Mouse (Mus musculus): Measurements from ENCODE around the gene Klhl21. TPM values are rescaled to one million over a fixed set of nuclear protein-coding genes. Genes with fewer than 3 reads are reported as not detected.

Klhl21 gene
- total RNA-seq, 2 experiments from 2014 or later = 92.5 to 125 TPM

DNA sequence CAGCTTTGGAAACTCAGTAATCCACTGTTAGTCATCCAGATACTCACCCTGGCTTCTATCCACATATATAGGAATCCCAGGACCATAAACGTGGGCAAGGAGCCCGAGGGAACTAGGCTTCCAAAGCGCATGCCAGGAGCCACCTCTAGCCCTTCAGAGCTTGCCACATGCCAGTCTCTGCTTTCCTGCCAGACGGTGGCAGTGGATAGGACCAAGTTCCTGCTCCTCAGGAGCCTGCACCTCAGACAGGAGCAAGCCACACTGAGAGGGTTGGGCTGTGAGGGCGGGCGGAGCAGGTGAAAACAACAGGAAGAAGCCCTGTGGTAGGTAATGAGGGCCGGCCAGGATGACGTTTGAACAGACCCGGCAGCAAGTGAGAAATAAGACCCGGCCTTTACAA lies 22.7 kb upstream of the Klhl21 start:
- intact Hi-C loops (cut with DNase I) = no loop called here
- Histone ChIP-seq H3K4me3 (no peak overlapping the region), H3K27ac (peak overlapping the region; percentile 54)
- TF ChIP-seq CTCF (IDR thresholded peaks at IDR 0.05) = no peak
- peak; percentile 56 for DNase-seq

DNA sequence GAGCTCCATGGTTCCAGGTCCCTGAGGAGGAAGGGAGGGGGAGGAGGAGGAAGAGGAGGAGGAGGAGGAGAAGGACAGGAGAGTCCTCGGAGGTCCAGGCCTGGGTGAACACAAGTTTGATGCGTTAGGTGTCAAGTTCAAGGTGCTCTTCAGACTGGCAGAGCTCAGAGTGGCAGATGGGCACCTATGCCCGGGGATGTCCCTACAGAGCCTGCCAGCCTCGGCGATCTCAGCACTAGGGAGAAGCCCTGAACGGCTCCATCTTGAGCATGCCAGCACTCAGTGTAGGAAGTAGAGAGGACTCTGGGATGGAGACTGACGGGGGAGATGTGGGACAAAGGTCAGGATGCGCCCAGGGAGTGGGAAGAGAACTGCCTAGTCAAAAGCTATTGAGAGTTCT lies 22.0 kb upstream of the Klhl21 start:
- Histone ChIP-seq H3K27ac (peak overlapping the region; percentile 54), H3K4me3 (no peak overlapping the region)
- intact Hi-C loops (cut with DNase I) = no loop called here
- TF ChIP-seq CTCF (IDR thresholded peaks at IDR 0.05) = no peak
- DNase-seq = no peak

DNA sequence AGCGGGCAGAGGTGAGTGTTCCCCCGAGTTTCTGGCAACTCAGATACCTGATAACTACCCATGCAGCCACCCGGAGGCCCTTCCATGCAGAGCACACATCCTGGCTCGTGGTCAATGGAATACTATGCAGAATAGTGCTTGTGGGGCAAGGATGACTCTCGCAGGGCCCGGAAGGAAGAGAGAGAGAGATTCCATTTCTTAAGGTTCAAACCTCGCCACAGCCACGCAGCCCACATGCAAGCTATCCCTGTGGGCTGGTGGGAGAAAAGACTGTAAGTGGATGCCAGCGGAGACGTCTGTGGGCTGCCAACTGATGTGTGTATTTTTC lies 20.6 kb upstream of the Klhl21 start:
- no peak for TF ChIP-seq CTCF (IDR thresholded peaks at IDR 0.05)
- Histone ChIP-seq H3K4me3 (peak overlapping the region; percentile 87), H3K27ac (peak overlapping the region; percentile 95)
- no peak for DNase-seq
- intact Hi-C loops (cut with DNase I) = no loop called here

DNA sequence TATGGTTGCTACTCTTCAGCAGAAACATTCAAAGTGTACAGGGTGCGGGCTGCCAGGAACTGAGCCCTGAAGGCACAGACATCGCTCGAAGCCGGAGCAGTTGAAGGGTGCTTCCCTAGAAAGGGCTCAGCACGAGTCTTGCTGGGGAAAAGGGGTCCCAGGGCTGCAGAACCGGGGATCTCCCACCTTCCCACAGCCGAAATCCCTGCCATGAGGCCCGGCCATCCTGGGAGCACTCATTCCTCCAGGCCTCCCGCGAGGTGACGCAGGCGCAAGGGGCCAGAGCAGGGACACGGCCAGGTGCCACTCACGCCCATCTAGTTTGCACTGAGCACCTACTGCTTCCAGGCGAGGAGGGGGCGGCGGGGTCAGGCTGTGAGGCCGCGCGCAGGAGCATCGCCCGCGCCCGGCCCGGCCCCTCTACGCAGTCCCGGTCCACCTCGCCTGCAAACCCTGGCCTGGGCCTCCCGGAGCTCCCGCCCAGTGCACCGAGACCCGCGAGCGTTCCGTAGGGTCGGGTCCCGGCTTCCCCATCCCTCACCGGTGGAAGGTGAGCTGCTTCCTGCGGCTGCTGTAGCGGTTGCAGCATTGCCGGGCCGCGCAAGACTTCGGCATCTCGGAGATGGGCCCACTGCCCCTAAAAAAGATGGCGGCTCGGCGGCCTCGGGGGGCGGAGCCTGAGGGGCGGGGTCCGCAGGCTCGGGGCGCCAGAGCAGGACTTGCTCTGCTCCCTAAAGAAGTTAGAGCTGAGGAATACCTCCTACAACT lies 20.1 kb upstream of the Klhl21 start, which contains the start of gene Thap3:
Gene Thap3, minus strand, starts transcription at position 656 of the 768 bp plus-strand sequence.
- DNase-seq = peak; percentile 89
- TF ChIP-seq CTCF (IDR thresholded peaks at IDR 0.05) = no peak
- Histone ChIP-seq H3K4me3 (peak within 1 kb of the TSS; percentile 87), H3K27ac (peak within 1 kb of the TSS; percentile 95)
- intact Hi-C loops (cut with DNase I) = no loop called here

DNA sequence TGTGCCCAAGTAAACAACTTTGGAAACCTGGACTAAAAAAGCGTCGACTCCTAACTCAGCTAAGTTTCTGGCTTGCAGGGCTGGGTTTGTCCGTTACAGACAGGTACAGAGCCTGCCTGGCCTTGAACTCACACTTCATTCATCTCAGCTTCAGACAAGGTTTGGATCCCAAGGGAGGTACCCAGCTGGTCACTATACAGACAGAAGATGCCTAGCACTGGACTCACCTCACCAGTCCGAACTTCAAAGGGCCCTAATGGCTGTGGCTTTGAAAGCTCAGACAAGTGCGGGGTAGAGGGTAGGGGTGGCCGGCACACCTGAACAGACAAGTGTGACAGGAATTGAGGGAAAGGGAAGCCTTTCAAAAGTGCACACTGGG lies 19.5 kb upstream of the Klhl21 start:
- Histone ChIP-seq H3K4me3 (peak overlapping the region; percentile 87), H3K27ac (peak overlapping the region; percentile 95)
- DNase-seq = no peak
- no peak for TF ChIP-seq CTCF (IDR thresholded peaks at IDR 0.05)
- intact Hi-C loops (cut with DNase I) = no loop called here

DNA sequence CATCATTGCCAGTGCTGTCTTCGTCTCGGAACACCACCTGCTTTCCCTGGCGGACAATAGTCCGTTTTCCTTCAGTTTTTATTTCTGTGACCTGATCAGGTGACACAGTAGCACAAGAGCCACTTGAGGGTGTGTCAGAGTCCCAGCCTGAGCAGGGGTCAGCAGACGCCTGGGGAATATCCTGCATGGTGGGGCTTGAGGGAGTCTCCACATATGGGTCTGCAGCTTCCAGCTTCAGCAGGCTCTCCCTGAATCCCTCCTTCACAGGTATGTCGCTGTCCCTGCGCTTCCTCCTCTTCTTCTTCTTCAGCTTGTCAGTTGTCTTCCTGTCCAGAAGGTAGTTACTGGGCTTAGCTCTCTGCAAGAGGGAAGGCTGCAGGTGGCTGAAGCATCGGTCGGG lies 16.5 kb upstream of the Klhl21 start:
- intact Hi-C loops (cut with DNase I) = no loop called here
- H3K4me3 ChIP-seq = no peak overlapping the region
- DNase-seq = no peak
- H3K27ac ChIP-seq = no peak overlapping the region
- no peak for TF ChIP-seq CTCF (IDR thresholded peaks at IDR 0.05)

DNA sequence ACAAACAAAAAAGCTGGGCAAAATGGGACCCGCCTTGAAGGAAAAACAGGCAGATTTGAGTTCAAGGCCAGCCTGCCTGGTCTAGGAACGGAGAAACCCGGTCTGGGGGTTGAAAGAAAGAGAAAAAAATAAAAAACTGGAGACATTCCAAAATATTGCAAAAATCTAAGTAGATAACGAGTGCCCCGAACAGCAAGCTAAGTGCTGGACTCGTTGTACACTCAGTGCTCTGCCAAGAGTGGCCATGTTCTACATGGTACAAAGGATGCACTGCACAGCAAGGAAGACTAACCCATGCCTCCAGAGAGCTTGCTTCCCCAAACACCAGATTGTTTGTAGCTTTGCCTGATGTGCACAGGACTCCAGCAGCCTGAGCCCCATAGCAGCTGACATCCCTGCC lies 15.6 kb upstream of the Klhl21 start:
- Histone ChIP-seq H3K4me3 (no peak overlapping the region), H3K27ac (no peak overlapping the region)
- no peak for TF ChIP-seq CTCF (IDR thresholded peaks at IDR 0.05)
- DNase-seq = no peak
- intact Hi-C loops (cut with DNase I) = no loop called here

DNA sequence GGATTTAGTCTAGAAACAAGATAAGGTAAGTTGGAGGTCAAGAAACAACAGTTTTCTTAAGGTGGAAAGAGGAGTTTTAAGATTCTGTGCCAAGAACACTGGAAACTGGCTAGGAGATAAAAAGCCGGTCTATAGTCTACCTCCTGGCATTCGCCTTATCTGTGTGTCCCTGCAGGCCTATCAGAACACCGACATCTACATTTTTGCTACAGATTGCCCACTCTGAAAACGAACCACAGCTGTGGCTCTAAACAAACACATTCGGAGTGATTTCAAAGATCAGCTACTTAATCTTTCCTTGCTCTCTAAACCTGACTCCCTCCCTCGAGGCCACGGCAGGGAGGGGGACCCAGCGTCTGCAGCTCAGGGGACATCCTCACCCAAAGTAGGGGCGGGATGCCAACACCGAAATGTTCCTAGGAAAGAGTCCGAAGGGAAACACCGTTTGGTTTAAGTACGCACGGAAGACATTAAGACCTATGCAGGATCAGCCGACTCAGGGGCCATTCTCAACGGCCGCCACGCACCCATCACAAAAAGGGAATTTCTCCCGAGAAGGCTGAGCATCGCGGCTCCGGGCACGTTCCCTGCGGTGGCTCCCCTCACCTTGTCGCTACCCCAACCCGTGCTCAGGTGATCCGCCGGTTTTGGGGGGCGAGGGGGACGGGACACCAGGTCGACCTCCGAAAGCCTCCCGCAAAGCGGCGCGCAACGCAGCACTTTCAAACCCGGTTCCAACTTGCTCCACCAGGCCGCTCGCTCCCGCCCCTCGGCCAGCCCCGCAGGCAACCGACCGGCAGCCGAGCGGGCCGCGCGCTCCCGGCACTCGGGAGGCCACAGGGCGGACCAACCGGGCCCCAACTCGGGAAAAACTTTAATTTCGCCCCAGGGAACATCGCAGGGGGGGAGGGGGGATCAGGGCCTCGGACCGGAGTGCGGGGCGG lies 14.1 kb upstream of the Klhl21 start:
- no peak for TF ChIP-seq CTCF (IDR thresholded peaks at IDR 0.05)
- H3K4me3 ChIP-seq = peak overlapping the region; percentile 100
- peak overlapping the region; percentile 99 for H3K27ac ChIP-seq
- intact Hi-C loops (cut with DNase I) = no loop called here
- DNase-seq = peak; percentile 62

DNA sequence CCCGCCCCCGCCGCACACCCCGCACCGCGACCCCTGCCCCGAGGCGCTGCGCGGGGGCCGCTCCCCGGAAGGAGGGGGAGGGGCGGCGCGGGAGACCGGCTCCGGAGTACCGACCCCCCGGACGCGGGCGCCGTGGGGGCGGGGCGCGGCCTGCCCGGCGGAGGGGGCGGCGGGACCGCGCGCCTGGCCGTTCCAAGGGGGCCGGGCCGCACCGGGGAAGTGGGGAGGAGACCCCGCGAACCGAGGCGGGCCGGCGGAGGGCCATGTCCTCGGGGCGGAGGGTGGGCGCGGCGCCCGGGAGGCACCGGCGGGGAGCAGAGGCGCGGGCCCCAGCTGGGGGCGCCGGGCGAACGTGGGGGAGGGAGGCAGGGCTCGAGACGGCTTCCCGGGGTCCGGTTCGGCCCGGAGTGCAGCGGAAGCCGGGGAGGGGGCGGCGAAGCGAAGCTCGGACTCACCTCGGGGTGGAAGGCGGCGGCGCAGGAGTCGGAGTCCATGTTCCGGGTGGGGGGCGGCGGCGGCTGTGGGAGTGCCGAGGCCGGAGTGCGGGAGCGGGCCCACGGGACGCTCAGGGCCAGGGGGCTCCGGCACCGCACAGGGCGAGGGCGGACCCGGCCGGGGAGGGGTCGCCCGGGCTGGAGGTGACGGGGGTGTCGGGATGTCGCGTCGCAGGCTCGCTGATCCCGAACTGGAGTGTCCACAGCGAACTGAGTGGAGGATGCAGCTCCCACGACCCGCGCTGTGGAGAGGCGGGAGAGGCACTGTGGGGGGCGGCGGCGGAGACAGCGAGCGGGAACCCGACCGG lies 13.0 kb upstream of the Klhl21 start:
- intact Hi-C loops (cut with DNase I) = loop anchor here (1.0 kb wide), 1 partner anchor 13 kb away; the partner anchor contains the start of gene Klhl21
- DNase-seq = peak; percentile 55
- Histone ChIP-seq H3K4me3 (peak overlapping the region; percentile 100), H3K27ac (peak overlapping the region; percentile 99)
- no peak for TF ChIP-seq CTCF (IDR thresholded peaks at IDR 0.05)

DNA sequence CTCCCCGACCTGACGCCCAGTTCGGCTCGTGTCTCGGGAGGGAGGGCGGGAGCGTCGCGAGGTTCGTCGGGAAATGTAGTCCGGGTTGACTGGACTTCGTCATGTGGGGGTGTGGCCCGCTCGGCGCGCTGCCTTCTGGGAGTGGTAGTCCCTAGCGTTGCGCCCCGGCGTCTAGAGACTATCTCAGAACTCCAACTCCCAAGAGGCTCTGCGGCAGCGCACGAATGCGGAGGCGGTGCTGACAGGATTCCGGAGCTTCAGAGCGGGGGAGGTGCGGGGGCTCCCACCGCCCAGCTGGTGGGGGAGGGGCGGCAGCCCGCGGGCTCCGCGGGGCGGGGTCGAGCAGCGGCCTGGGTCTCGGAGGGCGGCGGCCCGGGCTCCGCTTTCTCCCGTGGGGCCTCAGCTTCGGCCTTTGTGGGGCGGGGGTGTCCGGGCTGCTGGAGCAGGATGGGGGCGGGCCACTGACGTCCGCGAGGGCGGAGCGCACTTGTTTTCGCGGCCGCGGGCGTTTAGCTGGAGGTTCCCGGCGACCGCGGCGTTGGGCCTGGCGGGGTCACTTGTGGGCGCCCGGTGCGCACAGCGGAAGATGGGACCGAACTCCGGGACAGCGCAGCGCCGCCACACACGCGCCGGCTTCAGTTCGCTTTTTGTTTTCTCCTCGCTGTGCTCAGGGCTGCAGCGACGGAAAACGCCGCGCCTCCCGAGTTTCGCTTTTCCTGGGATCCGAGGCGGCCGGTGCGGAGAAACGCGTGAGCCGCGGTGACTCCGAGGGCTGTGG lies 12.2 kb upstream of the Klhl21 start, which contains the start of gene Phf13:
Gene Phf13, minus strand, starts transcription at position 86 of the 778 bp plus-strand sequence.
- TF ChIP-seq CTCF (IDR thresholded peaks at IDR 0.05) = no peak
- peak; percentile 100 for DNase-seq
- Histone ChIP-seq H3K4me3 (peak within 1 kb of the TSS; percentile 100), H3K27ac (peak within 1 kb of the TSS; percentile 99)
- intact Hi-C loops (cut with DNase I) = loop anchor here (1.0 kb wide), 1 partner anchor 12 kb away; the partner anchor contains the start of gene Klhl21

DNA sequence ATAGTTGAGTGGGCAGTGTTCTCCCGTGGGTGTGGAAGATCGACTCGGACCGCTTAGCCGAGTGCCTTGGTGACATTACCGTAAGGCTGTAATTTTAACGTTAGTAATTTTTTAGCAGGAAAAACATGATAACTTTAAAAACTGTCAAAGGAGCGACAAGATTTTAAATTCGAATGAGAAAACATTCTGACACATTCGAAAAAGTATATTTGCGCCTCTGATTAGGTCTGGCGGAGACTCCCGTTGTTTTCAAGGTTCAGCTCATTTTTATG lies 11.7 kb upstream of the Klhl21 start:
- intact Hi-C loops (cut with DNase I) = loop anchor here (1.0 kb wide), 1 partner anchor 11 kb away; the partner anchor contains the start of gene Klhl21
- peak overlapping the region; percentile 99 for H3K27ac ChIP-seq
- peak overlapping the region; percentile 100 for H3K4me3 ChIP-seq
- no peak for DNase-seq
- TF ChIP-seq CTCF (IDR thresholded peaks at IDR 0.05) = no peak

DNA sequence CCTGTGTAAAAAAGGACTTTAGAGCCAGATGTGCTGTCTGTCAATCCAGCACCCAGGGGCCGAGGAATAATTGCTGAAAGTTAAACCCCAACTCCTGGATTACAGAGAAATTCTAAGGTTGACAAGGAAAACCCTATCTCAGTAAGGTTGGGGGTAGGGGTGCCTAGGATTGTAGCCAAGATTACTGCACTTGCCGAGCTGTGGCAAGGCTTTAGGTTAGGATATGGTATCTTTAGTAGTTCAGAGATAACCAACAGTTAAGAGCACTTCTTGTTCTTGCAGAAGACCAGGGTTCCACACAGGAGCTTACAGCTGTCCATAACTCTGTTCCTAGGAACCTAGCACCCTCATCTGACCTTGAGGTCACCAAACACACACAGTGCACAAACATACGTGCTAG lies 10.9 kb upstream of the Klhl21 start:
- DNase-seq = no peak
- no peak for TF ChIP-seq CTCF (IDR thresholded peaks at IDR 0.05)
- intact Hi-C loops (cut with DNase I) = no loop called here
- Histone ChIP-seq H3K4me3 (peak overlapping the region; percentile 100), H3K27ac (peak overlapping the region; percentile 99)
